Mouse (Mus musculus) cerebellum, postnatal 14 days (tissue): Measurements from ENCODE around the gene Thra.

Experiments used
- DNase-seq, 2 experiments: peaks; one replicate each; pipeline ENCODE4 v3.0.0; 2021; ENCODE audit warnings: mixed read lengths in 2 of 2

The Thra gene

DNA sequence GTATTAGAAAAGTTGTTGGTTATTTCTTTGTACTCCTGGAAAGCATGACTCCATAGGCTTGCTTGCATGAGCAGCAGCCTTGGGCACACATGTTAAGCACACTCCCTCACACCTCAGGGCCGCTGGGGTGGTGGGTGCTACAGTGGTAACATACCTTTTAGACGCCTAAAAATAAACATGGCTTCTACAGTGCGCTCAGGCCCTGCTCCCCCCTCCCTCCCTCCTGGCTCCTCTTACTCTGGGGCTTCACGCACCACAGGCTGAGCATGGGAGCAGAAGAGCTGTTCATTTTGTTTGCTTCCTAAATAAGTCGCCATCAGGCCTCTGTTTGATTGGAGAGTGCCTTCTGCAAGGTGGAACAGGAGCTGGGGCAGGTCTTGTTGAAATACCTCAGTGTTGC, 56.9 kb downstream of the Thra start:
- DNase-seq = peak in 1 of 2 experiments; percentile 54

DNA sequence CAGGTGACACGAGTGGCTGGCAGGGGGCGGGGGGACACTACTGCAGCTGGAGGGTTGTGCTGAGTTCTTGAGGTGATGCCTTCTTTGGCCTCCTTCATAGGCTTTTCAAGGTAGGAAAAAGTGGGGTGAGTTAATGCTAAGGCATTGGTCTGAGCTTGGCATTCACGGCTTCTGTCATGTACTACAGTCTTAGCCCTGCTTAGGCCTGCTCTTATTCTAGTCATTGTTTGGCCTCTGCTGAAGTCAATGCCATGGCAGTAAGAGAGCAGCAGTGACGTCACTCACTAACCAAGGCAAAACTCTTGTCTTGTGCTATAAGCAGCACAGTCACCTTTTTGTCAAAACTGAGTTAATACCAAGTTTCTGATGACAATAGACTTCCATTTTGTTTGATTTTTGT, 57.5 kb downstream of the Thra start:
- DNase-seq = no peak

DNA sequence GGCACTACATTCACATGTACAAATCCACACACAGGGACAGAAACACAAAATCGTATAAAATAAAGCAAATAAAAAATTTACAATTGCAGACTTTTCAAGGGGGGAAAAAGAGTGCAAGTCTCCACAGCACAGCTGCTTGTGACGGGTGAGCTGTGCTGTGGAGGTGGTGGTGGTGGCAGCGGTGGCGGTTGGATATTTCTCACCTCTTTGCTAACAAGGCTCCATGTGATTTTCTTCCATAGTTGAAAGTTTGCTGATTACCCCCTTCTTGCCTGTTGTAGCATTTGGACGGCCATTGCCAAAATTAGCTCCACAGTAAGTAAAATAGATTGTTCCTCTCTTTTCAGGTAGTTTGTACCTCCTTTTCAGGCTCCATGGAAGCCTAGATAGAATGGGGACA, 64.2 kb downstream of the Thra start, which contains the start of gene Casc3:
TSS of gene Casc3 (plus strand) at position 301 of the 400 bp plus-strand sequence.
- DNase-seq = no peak

DNA sequence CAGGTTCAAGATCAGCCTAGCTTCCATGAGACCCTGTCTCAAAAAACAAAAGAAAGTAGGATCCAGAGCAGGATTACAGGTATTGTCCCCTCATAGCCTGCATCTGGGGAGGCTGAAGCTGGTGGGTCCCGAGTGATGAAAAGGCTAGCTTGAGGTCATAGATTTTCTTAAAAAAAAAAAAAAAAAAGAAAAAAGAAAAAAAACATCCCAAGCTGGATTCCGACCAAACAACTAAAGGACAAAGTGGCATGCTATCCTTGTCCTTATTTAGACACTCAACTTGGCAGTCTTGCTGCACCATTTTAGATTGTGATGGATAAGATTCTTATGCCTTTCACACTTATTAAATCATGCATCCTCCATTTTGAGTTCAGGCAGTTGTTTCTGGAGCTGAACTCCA, 68.0 kb downstream of the Thra start:
- no peak for DNase-seq

DNA sequence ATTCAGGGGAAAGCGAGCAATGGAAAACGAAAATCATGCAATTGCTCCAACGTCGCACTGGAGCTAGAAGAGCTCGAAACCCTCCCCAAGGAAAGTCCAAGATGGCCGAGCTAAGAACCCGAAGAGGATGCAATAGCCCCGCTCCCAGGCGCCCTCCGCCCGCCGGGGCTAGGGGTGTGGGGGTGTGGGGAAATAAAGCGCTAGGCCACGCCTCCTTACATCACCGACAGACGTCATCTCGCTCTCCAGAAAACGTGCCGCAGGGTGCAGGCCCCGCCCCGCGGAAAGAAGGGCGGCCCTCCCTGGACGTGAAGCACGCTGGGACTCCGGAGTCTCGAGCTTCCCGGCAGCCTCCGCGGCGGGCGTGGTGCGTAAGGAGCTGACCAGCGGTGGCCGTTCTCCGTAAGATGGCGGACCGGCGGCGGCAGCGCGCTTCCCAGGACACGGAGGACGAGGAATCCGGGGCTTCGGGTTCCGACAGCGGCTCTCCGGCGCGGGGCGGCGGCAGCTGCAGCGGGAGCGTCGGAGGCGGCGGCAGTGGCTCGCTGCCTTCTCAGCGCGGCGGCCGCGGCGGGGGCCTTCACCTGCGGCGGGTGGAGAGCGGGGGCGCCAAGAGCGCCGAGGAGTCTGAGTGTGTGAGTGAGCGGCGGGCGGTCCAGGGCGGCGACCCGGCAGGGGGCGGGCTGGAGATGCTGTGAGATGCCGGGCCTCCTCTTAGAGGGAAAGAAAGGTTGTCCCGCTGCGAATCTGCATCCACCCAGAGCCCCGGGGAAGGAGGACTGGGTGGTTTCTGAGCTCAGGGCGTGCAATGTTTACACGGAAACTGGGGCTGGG, 69.2 kb downstream of the Thra start:
- peak; percentile 99 for DNase-seq

DNA sequence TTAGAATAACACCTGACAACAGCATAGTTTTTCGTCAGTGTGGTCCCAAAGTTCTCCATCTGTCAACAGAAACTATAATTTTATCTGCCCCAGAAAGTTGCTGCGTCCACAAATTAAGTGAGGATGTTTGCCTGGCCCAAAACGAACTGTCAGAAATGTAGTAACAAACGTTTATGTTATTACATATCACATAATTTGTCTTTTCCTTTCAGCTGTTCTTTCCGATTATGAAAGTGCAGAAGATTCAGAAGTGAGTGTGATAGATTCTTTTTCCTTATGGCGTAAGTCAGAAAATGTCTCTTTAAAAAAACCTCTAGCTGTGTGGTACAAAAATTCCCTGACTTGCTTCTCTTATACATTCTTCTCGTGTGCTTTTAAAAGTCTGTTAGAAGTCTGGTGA, 70.2 kb downstream of the Thra start:
- DNase-seq = no peak

DNA sequence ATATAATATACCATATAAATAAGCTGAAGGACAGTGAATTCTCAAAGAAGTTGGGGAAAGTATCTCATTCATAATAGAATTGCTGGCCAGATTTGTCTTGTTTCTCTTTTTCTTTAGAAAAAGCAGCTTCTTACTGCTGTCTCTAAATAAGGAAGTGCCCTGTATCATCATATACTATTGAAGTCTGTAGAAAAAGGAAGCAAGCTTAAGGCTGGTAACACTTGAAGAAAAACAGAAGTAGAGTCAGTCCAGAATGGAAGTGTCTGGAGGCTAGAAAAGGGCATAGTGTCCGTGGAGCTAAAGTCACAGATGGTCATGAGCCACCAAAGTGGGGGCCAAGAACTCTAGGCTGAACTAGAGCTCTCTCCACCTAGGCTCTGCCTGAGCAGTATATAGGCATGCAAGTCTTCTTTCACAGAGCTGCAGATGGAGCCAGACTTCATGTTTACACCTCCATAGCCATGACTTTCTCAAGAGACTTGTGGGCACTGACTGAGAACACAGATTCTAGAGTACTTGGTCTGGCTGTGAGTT, 76.3 kb downstream of the Thra start:
- no peak for DNase-seq
